Mouse (Mus musculus) 3T3-L1 (cell line): ENCODE results near the gene Cdc42ep2.
A peak's percentile ranks its signal among the peaks of the same experiment; 100 is the strongest.

Experiments used
- DNase-seq: peaks from one replicate; pipeline ENCODE4 v3.0.0-alpha.2; 2015; ENCODE audit warnings: low read depth, low spot score

Cdc42ep2 gene

GRCm38 (mm10) chr19:5874391-5874968 lies 50.1 kb downstream of the Cdc42ep2 start:
- peak; percentile 17 for DNase-seq

- no peak for DNase-seq
Measured at GRCm38 (mm10) chr19:5872931-5873556, 51.6 kb downstream of the Cdc42ep2 start.

GRCm38 (mm10) chr19:5872528-5872927 lies 52.1 kb downstream of the Cdc42ep2 start:
- DNase-seq: no peak

GRCm38 (mm10) chr19:5871683-5872082 lies 52.9 kb downstream of the Cdc42ep2 start:
- no peak for DNase-seq

GRCm38 (mm10) chr19:5871273-5871672 lies 53.3 kb downstream of the Cdc42ep2 start:
- peak; percentile 55 for DNase-seq

GRCm38 (mm10) chr19:5868096-5868495 lies 56.5 kb downstream of the Cdc42ep2 start:
- DNase-seq: no peak
